Comparison of ENCODE assay signal across 8 mouse cellular contexts in the genomic region with DNA sequence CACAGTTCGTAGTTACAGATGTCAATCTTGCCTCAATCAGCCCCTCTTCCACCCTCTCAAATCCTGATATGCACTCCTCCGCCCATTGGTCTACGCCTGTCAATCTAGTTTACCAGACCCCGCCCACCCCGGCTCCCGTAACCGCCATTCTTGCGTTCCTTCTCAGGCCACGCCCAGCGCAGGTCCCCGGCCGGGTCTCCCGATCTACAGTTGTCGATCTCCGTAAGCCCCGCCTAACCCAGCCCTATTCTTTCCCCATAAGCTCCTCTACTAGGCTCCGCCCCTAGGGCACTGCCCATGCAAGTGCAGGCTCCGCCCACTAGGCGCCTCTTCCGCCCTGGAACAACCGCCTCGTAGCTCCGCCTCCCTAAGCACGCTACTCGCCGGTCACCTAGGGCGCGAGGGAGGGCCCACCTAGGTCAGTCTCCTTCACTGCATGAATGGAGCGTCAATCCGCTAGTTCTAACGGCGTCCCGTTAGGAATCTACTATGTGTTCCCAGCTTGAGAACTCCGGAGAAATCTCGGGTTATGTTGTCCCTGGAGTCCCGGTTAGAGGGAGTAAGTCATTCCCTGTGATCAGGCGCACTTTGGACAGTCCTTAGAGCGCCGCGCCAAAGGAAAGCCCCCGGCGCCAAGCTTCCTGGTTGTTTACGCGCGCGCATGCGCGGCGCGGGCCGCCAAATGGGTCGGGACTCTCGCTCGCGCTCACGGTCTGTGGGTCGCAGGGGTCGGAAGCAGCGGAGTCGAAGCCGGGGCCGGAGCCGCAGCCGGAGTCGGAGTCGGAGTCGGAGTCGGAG. TPM values are rescaled to one million over a fixed set of nuclear protein-coding genes. Genes with fewer than 3 reads are reported as not detected.
DNase-seq lines count a peak whose midpoint lies in the region; ATAC-seq and TF ChIP-seq lines count a peak whose summit lies in the region.

Gene Cactin, plus strand, starts transcription at position 554 of the 798 bp plus-strand sequence.

- peak within 1 kb of the TSS; percentile 78 for H3K4me2 ChIP-seq in CH12.LX (ENCODE audit: insufficient read depth, low read depth, poor library complexity, severe bottlenecking)
- H3K4me2 ChIP-seq in forebrain, embryonic 11.5 days (ENCODE audit: low read depth, low read length, severe bottlenecking) = peak within 1 kb of the TSS; percentile 79
- H3K4me2 ChIP-seq in heart, embryonic 16.5 days (ENCODE audit: low read depth, low read length) = peak within 1 kb of the TSS; percentile 91
- peak within 1 kb of the TSS; percentile 87 for H3K4me2 ChIP-seq in liver, embryonic 15.5 days
- H3K4me2 ChIP-seq in neural tube, embryonic 12.5 days (replicated peaks) = peak within 1 kb of the TSS; percentile 76

- H3K36me3 ChIP-seq in CH12.LX (replicated peaks in 1 of 2; ENCODE audit: control insufficient read depth in 1 of 2, insufficient read depth in 1 of 2, low read length in 1 of 2) = peaks cover 61 to 74% of the 10 kb centered on the region in 2 experiments
- H3K36me3 ChIP-seq in forebrain, embryonic 11.5 days (ENCODE audit: control insufficient read depth, insufficient read depth, low read length) = peaks cover 23% of the 10 kb centered on the region
- peaks cover 32% of the 10 kb centered on the region for H3K36me3 ChIP-seq in heart, embryonic 16.5 days (ENCODE audit: control insufficient read depth, insufficient read depth)
- peaks cover 54% of the 10 kb centered on the region for H3K36me3 ChIP-seq in liver, embryonic 15.5 days (replicated peaks)
- H3K36me3 ChIP-seq in neural tube, embryonic 12.5 days = peaks cover 60% of the 10 kb centered on the region

- H3K4me1 ChIP-seq in CH12.LX (ENCODE audit: control insufficient read depth in 1 of 2, insufficient read depth in 2 of 2) = peaks cover 12 to 37% of the 10 kb centered on the region in 2 experiments; a peak in 3 of 4 replicates
- H3K4me1 ChIP-seq in forebrain, embryonic 11.5 days (replicated peaks; ENCODE audit: control insufficient read depth, insufficient read depth, low read length) = peaks cover 20% of the 10 kb centered on the region
- peaks cover 24% of the 10 kb centered on the region for H3K4me1 ChIP-seq in heart, embryonic 16.5 days (ENCODE audit: control insufficient read depth, insufficient read depth, low read length)
- peaks cover 61% of the 10 kb centered on the region for H3K4me1 ChIP-seq in liver, embryonic 15.5 days (replicated peaks)
- peaks cover 36% of the 10 kb centered on the region for H3K4me1 ChIP-seq in neural tube, embryonic 12.5 days

- H3K27ac ChIP-seq in CH12.LX (ENCODE audit: insufficient read depth, low read depth) = peak within 1 kb of the TSS; percentile 59
- peak within 1 kb of the TSS; percentile 72 for H3K27ac ChIP-seq in forebrain, embryonic 11.5 days (ENCODE audit: low read depth, low read length)
- peak within 1 kb of the TSS; percentile 93 for H3K27ac ChIP-seq in heart, embryonic 16.5 days (ENCODE audit: low read length)
- peak within 1 kb of the TSS; percentile 92 for H3K27ac ChIP-seq in liver, embryonic 15.5 days (replicated peaks)
- peak within 1 kb of the TSS; percentile 80 for H3K27ac ChIP-seq in neural tube, embryonic 12.5 days

- no peaks in the 10 kb centered on the region for H3K9me3 ChIP-seq in CH12.LX (replicated peaks; ENCODE audit: low read length)
- no peaks in the 10 kb centered on the region for H3K9me3 ChIP-seq in forebrain, embryonic 11.5 days (ENCODE audit: control insufficient read depth, low read length)
- H3K9me3 ChIP-seq in heart, embryonic 16.5 days (replicated peaks; ENCODE audit: control insufficient read depth, low read length) = no peaks in the 10 kb centered on the region
- H3K9me3 ChIP-seq in liver, embryonic 15.5 days (replicated peaks) = no peaks in the 10 kb centered on the region
- H3K9me3 ChIP-seq in neural tube, embryonic 12.5 days = no peaks in the 10 kb centered on the region

- no peaks in the 10 kb centered on the region for H3K27me3 ChIP-seq in CH12.LX (replicated peaks)
- no peaks in the 10 kb centered on the region for H3K27me3 ChIP-seq in forebrain, embryonic 11.5 days (ENCODE audit: control insufficient read depth, insufficient read depth, low read length)
- no peaks in the 10 kb centered on the region for H3K27me3 ChIP-seq in heart, embryonic 16.5 days (ENCODE audit: control insufficient read depth, insufficient read depth, low read length)
- H3K27me3 ChIP-seq in liver, embryonic 15.5 days = no peaks in the 10 kb centered on the region
- no peaks in the 10 kb centered on the region for H3K27me3 ChIP-seq in neural tube, embryonic 12.5 days (replicated peaks)

- no peak for TF ChIP-seq RAD21 in CH12.LX (IDR thresholded peaks at IDR 0.05; ENCODE audit: low read depth, low read length)

- H3K4me3 ChIP-seq in CH12.LX (replicated peaks in 1 of 3; ENCODE audit: low read depth in 2 of 3, low read length in 2 of 3, poor library complexity in 1 of 3) = peak within 1 kb of the TSS; percentile 89 to 98 (median 97)
- peak within 1 kb of the TSS; percentile 93 for H3K4me3 ChIP-seq in forebrain, embryonic 11.5 days (ENCODE audit: low read depth, low read length)
- peak within 1 kb of the TSS; percentile 90 for H3K4me3 ChIP-seq in heart, embryonic 16.5 days (ENCODE audit: low read length)
- H3K4me3 ChIP-seq in liver, embryonic 15.5 days (replicated peaks) = peak within 1 kb of the TSS; percentile 94
- H3K4me3 ChIP-seq in neural tube, embryonic 12.5 days = peak within 1 kb of the TSS; percentile 92

- TF ChIP-seq EP300 in CH12.LX (IDR thresholded peaks at IDR 0.05; ENCODE audit: low read length) = no peak

- peak; percentile 100 for DNase-seq in CH12.LX (ENCODE audit: extremely low read depth)
- DNase-seq in c-Kit-positive CD71-positive TER-119-negative erythroid progenitor cells, embryonic 14.5 days (ENCODE audit: low read depth) = peak; percentile 100
- DNase-seq in forebrain, embryonic 11.5 days (ENCODE audit: low spot score) = peak; percentile 99
- peak; percentile 99 to 100 for DNase-seq in kidney, postnatal 36 days
- peak; percentile 100 for DNase-seq in telencephalon, adult 2 months (ENCODE audit: low read depth, low spot score)

- TF ChIP-seq POLR2A in CH12.LX (IDR thresholded peaks at IDR 0.05; ENCODE audit: low read depth, low read length) = peak; percentile 89

- peak within 1 kb of the TSS; percentile 96 for H3K9ac ChIP-seq in CH12.LX (ENCODE audit: insufficient read depth, low read depth)
- H3K9ac ChIP-seq in forebrain, embryonic 11.5 days (ENCODE audit: low read length) = peak within 1 kb of the TSS; percentile 83
- peak within 1 kb of the TSS; percentile 94 for H3K9ac ChIP-seq in heart, embryonic 16.5 days (ENCODE audit: low read length)
- H3K9ac ChIP-seq in liver, embryonic 15.5 days = peak within 1 kb of the TSS; percentile 95
- peak within 1 kb of the TSS; percentile 83 for H3K9ac ChIP-seq in neural tube, embryonic 12.5 days

- peaks cover 15% of the 10 kb centered on the region for H3K79me2 ChIP-seq in CH12.LX (replicated peaks; ENCODE audit: control insufficient read depth, extremely low read depth, insufficient read depth, poor library complexity, severe bottlenecking)

- WGBS in forebrain, embryonic 11.5 days = under 1% methylated on average over 68 of the region's 68 CpGs
- under 1% methylated on average over 68 of the region's 68 CpGs for WGBS in heart, embryonic 16.5 days
- under 1% methylated on average over 68 of the region's 68 CpGs for WGBS in liver, embryonic 15.5 days (ENCODE audit: insufficient replicate concordance)
- under 1% methylated on average over 68 of the region's 68 CpGs for WGBS in neural tube, embryonic 12.5 days

- ATAC-seq in forebrain, embryonic 11.5 days (replicated peaks; ENCODE audit: low FRiP score) = peak; percentile 91
- peak; percentile 93 for ATAC-seq in heart, embryonic 16.5 days (replicated peaks; ENCODE audit: extremely low read depth, insufficient read depth, low FRiP score)
- ATAC-seq in liver, embryonic 15.5 days (ENCODE audit: insufficient read depth) = peak; percentile 85
- ATAC-seq in neural tube, embryonic 12.5 days (ENCODE audit: low FRiP score, low read depth) = peak; percentile 92

- dilution Hi-C loops in CH12.LX (cut with MboI; ENCODE audit: extremely low pct_ligation_motif_present, extremely low pct_unique_long_range_greater_than_20kb, low sequenced_read_pairs) = no loop called here

- peak in 1 of 2 experiments; percentile 31; a peak in 1 of 4 replicates for TF ChIP-seq CTCF in CH12.LX (conservative IDR thresholded peaks at IDR 0.05 in 1 of 2, IDR thresholded peaks at IDR 0.05 in 1 of 2; ENCODE audit: low read depth in 2 of 2, low read length in 2 of 2)

- in situ Hi-C loops in CH12.LX (cut with MboI; ENCODE audit: low pct_ligation_motif_present, low pct_unique_long_range_greater_than_20kb, low sequenced_read_pairs) = no loop called here

TF ChIP-seq in CH12.LX, 34 proteins besides CTCF, POLR2A, EP300 and RAD21 (continues in another document):
- TF ChIP-seq CHD2 (IDR thresholded peaks at IDR 0.05; ENCODE audit: low read length) (peak; percentile 55; the same call in 1 of the 2 replicates), IRF4 (IDR thresholded peaks at IDR 0.05; ENCODE audit: low read depth, low read length) (peak; percentile 20; the same call in 1 of the 2 replicates), USF1 (IDR thresholded peaks at IDR 0.05; ENCODE audit: low read depth, low read length) (no peak; the same call in 1 of the 2 replicates), TBP (conservative IDR thresholded peaks at IDR 0.05; ENCODE audit: low read depth, low read length) (0 out of 2 replicates have a peak, but pooled peaks have one; percentile 11), JUND (conservative IDR thresholded peaks at IDR 0.05; ENCODE audit: low read depth, low read length) (peak; percentile 49), SIN3A (IDR thresholded peaks at IDR 0.05; ENCODE audit: low read length) (peak; percentile 97), SMC3 (IDR thresholded peaks at IDR 0.05; ENCODE audit: low read depth, low read length) (no peak; the same call in 1 of the 2 replicates), NRF1 (IDR thresholded peaks at IDR 0.05; ENCODE audit: low read depth, low read length) (peak; percentile 97), USF2 (conservative IDR thresholded peaks at IDR 0.05; ENCODE audit: low read depth, low read length) (no peak), POLR2AphosphoS2 (IDR thresholded peaks at IDR 0.05; ENCODE audit: low read depth, low read length) (peak; percentile 65; the same call in 1 of the 2 replicates), MAFK (IDR thresholded peaks at IDR 0.05; ENCODE audit: insufficient replicate concordance, low read length) (no peak), JUN (IDR thresholded peaks at IDR 0.05; ENCODE audit: insufficient read depth, low read depth, low read length) (no peak)

RNA-seq across cellular contexts. Expression of gene Cactin, which starts in this region (rescaled TPM):
- total RNA-seq in CH12.LX (2012; rRNA removed) (34.6 and 39.7 TPM in 2 replicates), CH12.LX (2014; rRNA removed) (19.9 and 21.4 TPM in 2 replicates)
- 39.3 and 39.5 TPM in 2 replicates for polyA plus RNA-seq in CH12.LX (2012; ENCODE audit: insufficient read length, low read depth)
- 51.2 and 53.2 TPM in 2 replicates for polyA plus RNA-seq in forebrain, embryonic 11.5 days (2014; fragmentation: Nextera tagmentation; extraction: Ambion mirVana)
- polyA plus RNA-seq in heart, embryonic 16.5 days (2015; fragmentation: Nextera tagmentation; extraction: Ambion mirVana) = 28.1 and 29.6 TPM in 2 replicates
- polyA plus RNA-seq in liver, embryonic 15.5 days (2015; fragmentation: Nextera tagmentation; extraction: Ambion mirVana) = 24.3 and 29.5 TPM in 2 replicates
- 54.1 and 54.9 TPM in 2 replicates for polyA plus RNA-seq in neural tube, embryonic 12.5 days (2016; fragmentation: Nextera tagmentation; extraction: Ambion mirVana)

Comparison
In these comparisons a context has a peak if more than half of its experiments do, and no peak if none do; other contexts are left out.
1. Peak in every context shown above with its lines: DNase-seq, ATAC-seq, H3K4me3 ChIP-seq and H3K27ac ChIP-seq.